Mouse (Mus musculus) G1E (cell line): Measurements from ENCODE around the gene Wdr38. TPM values are rescaled to one million over a fixed set of nuclear protein-coding genes. Genes with fewer than 3 reads are reported as not detected.

Source experiments
- ATAC-seq: 2 replicates; pipeline ENCODE4 v1.8.0; 2016; ENCODE audit warnings: mild to moderate bottlenecking; ENCODE audit not compliant: insufficient number of reproducible peaks, poor library complexity, low FRiP score, severe bottlenecking; ENCODE audit errors: extremely low read depth
- DNase-seq: peaks from one replicate; pipeline ENCODE4 v3.0.0; 2012; ENCODE audit warnings: low spot score
- H3K27me3 ChIP-seq: 2 replicates; pipeline ENCODE4 v1.6.1; 2012; ENCODE audit warnings: mild to moderate bottlenecking, low read length, inconsistent platforms; ENCODE audit not compliant: insufficient read depth
- H3K36me3 ChIP-seq: replicated peaks from 2 replicates; pipeline ENCODE3; 2012; ENCODE audit warnings: mild to moderate bottlenecking, inconsistent platforms
- H3K4me1 ChIP-seq: 2 replicates; pipeline ENCODE4 v1.6.1; 2012; ENCODE audit warnings: low read depth, low read length, inconsistent platforms, mixed read lengths; ENCODE audit not compliant: insufficient read depth
- H3K4me3 ChIP-seq: 2 replicates; pipeline ENCODE4 v1.5.1; 2012; ENCODE audit warnings: low read depth, mild to moderate bottlenecking, inconsistent platforms, low read length, moderate library complexity, mixed read lengths
- H3K9me3 ChIP-seq: replicated peaks from 2 replicates; pipeline ENCODE4 v1.6.1; 2012; ENCODE audit warnings: inconsistent platforms
- CTCF ChIP-seq: IDR thresholded peaks from 2 replicates; pipeline ENCODE4 v1.5.1; 2012; ENCODE audit warnings: low read depth, low read length, inconsistent platforms, mixed read lengths
- GATA1 ChIP-seq: IDR thresholded peaks from 2 replicates; pipeline ENCODE4 v1.6.1; 2012; ENCODE audit warnings: borderline replicate concordance, low read length, inconsistent platforms, mixed read lengths
- GATA2 ChIP-seq: IDR thresholded peaks from 2 replicates; pipeline ENCODE4 v1.6.1; 2012; ENCODE audit warnings: low read depth, low read length, inconsistent platforms, borderline replicate concordance
- POLR2AphosphoS5 ChIP-seq: IDR thresholded peaks from 2 replicates; pipeline ENCODE4 v1.6.1; 2012; ENCODE audit warnings: low read depth, low read length, inconsistent platforms; ENCODE audit not compliant: insufficient replicate concordance
- TAL1 ChIP-seq: conservative IDR thresholded peaks from 2 replicates; pipeline ENCODE4 v1.6.1; 2012; ENCODE audit warnings: low read depth, low read length, inconsistent platforms, mixed read lengths
- polyA plus RNA-seq: library from polyadenylated mRNA; stranded (reverse); fragments of >175 nt; gene quantifications from 2 replicates; pipeline ENCODE4 v1.2.3, GENCODE M21; 2012
- total RNA-seq, 2 experiments: library from RNA; stranded (forward) in 1 of 2; stranded (reverse) in 1 of 2; fragments of 200-1000 nt in 1 of 2; fragments of >200 nt in 1 of 2; fragmentation: Nextera tagmentation in 1 of 2; gene quantifications; 2 replicates each; pipeline ENCODE4 v1.2.3; 2014 to 2017

The Wdr38 gene
- total and polyA plus RNA-seq, 3 experiments: 0.34 to 1.8 (median 1.6) TPM

DNA sequence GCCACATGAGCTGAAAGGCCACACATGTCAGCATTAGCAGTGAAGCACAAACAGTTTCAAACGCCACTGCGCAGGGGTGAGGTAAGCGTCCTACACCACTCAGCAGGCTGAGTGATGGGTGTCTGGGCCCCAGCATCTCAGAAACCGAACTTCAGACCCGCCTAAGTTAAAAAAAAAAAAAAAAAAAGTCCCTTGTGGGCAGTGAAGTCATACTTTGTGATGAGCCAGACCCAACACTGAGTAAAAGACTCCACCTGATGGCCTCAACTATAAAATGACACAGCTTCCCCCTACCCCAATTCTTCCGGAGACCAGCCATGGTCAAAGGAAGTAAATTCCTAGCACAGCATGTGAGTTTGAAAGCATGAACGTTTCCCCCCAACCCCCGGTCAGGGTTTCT lies 5.8 kb downstream of the Wdr38 start:
- H3K36me3 ChIP-seq: peaks cover 59% of the 10 kb centered on the region
- peaks cover 70% of the 10 kb centered on the region for H3K4me1 ChIP-seq
- H3K9me3 ChIP-seq: no peaks in the 10 kb centered on the region
- no peak for TF ChIP-seq GATA2
- no peak for TF ChIP-seq GATA1
- no peak for TF ChIP-seq TAL1
- TF ChIP-seq POLR2AphosphoS5: no peak
- no peak for TF ChIP-seq CTCF
- H3K27me3 ChIP-seq: no peaks in the 10 kb centered on the region
- peak; percentile 20 for DNase-seq
- no peak for ATAC-seq
- peak overlapping the region; percentile 92 for H3K4me3 ChIP-seq

DNA sequence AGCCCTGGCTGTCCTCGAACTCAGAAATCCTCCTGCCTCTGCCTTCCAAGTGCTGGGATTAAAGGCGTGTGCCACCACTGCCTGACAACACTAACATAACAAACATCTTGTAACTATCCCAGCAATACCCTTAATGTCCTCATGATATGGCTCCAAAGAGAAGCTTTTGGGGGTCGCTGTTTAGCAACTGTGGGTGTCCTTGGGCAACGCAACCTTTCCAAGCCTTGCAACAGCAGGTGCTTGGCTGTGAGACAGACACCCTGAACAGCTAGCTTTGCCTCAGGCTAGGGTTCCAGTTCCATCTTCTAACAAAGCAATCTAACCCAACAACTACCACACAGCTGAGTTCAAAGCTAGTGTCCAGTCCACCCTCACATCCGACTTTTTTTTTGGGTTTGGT lies 6.2 kb downstream of the Wdr38 start:
- Histone ChIP-seq H3K36me3 (peaks cover 59% of the 10 kb centered on the region), H3K27me3 (no peaks in the 10 kb centered on the region), H3K4me3 (peak overlapping the region; percentile 92), H3K9me3 (no peaks in the 10 kb centered on the region), H3K4me1 (peaks cover 67% of the 10 kb centered on the region)
- ATAC-seq: no peak
- no peak for TF ChIP-seq GATA1
- no peak for TF ChIP-seq POLR2AphosphoS5
- TF ChIP-seq GATA2: no peak
- TF ChIP-seq TAL1: no peak
- no peak for TF ChIP-seq CTCF
- no peak for DNase-seq

DNA sequence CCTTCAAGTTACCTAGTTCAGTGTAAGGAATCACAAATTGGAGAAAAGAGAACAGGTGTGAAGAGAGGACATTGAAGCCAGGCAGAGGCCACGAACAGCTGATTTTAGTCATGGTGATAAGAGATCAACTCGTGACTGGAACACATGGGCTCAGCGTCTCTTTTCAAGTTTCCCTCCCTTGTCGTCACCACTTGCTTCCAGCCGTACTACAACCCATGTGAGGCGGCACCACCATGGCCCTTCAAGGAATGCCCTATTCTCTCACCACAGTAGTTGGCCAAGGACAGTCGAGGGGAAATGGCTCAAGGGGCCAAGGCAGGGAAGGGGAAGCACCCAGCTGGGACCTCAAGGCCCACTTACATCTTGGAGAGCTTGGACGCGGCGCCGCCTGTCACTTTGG lies 7.1 kb downstream of the Wdr38 start:
- H3K4me3 ChIP-seq: peak overlapping the region; percentile 92

DNA sequence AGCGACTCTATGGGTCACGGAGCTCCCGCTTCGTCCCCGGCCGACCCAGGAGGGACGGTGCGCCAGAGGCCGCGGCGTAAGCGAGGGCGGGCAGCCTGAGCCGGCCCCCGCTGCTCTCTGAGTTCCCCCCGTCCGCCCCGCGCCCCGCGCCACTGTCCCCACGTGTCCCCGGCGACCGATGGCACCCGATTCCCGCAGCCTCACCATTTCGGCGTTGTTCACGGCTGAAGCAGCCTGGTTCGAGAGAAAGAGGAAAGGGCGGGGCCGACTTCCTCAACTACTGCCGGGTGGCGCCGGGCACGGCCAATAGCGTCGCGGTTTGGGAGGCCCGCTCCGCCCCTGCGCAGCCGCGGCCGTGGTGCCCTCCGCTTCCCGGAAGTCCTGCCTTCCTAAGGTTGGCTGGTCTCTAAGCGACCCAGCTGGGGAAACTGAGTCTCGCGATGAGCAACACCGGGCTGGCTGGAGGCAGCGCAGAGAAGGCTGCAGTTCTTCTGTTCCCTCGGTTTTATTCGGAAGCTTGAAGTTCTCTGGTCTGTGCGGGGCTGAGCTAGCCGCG lies 7.7 kb downstream of the Wdr38 start, which contains the start of gene Arpc5l:
TSS of gene Arpc5l (plus strand) at position 469 of the 556 bp plus-strand sequence.
- peak; percentile 97 for DNase-seq
- peak; percentile 70 for ATAC-seq
- TF ChIP-seq TAL1 (no peak), CTCF (no peak), GATA1 (no peak), POLR2AphosphoS5 (no peak), GATA2 (no peak)
- H3K4me1 ChIP-seq: peaks cover 67% of the 10 kb centered on the region
- peaks cover 54% of the 10 kb centered on the region for H3K36me3 ChIP-seq
- H3K27me3 ChIP-seq: no peaks in the 10 kb centered on the region
- no peaks in the 10 kb centered on the region for H3K9me3 ChIP-seq
- peak within 1 kb of the TSS; percentile 92 for H3K4me3 ChIP-seq

More for the DNA sequence above, 7.1 kb downstream of the Wdr38 start:
- ATAC-seq (no peak), DNase-seq (peak; percentile 20)
- TF ChIP-seq TAL1: no peak
- no peak for TF ChIP-seq GATA2
- no peak for TF ChIP-seq GATA1
- no peak for TF ChIP-seq CTCF
- TF ChIP-seq POLR2AphosphoS5: no peak
- Histone ChIP-seq H3K36me3 (peaks cover 55% of the 10 kb centered on the region), H3K9me3 (no peaks in the 10 kb centered on the region), H3K27me3 (no peaks in the 10 kb centered on the region), H3K4me1 (peaks cover 67% of the 10 kb centered on the region)

DNA sequence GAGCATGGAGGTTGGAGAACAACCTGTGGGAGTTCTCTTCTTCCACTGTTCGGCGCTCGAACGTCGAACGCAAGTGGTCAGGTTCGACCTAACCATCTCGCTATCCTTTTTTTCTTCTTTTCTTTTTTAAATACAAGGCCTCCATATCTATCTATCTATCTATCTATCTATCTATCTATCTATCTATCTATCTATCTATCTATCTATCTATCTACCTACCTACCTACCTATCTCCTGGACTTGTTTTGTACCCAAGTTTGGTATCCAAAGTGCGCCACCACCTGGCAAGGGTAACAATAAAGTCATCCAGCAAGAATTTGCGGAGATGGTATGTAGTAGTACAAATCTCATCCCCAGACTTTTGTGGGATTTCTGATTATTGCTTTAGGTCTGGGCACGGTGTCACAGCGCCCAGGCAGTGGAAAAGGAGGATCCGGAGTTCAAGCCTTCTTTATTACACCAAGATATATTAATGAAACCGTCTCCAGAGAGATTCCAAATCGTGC lies 8.4 kb downstream of the Wdr38 start, which contains the start of gene Rpl35:
TSS of gene Rpl35 (minus strand) at position 51 of the 506 bp plus-strand sequence.
- TF ChIP-seq CTCF (no peak), GATA2 (no peak)
- DNase-seq (no peak), ATAC-seq (no peak)
- Histone ChIP-seq H3K36me3 (peaks cover 53% of the 10 kb centered on the region), H3K27me3 (no peaks in the 10 kb centered on the region), H3K9me3 (no peaks in the 10 kb centered on the region), H3K4me3 (peak within 1 kb of the TSS; percentile 92), H3K4me1 (peaks cover 64% of the 10 kb centered on the region)

DNA sequence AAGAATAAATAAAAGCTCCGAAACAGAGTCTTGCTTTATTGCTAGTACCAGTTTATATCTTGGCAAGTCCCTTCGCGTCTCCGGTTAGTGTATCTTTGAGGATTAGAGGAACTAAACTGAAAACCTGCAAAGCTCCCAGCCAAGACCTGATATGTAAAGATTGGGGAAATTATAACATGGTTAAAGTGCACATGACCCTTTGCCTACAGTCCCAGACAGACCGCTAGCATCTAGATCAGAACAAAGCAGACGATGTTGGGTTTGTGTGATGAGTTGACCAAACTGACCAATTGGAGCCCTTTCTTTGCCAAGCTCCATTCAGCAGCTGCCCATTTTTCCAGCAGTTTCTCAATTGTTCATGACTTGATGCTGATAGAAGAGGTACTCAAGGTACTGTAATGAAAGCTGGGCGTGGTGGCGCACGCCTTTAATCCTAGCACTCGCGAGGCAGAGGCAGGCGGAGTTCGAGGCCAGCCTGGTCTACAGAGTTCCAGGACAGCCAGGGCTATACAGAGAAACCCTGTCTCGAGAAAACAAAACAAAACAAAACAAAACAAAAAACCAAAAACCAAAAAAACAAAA lies 9.0 kb downstream of the Wdr38 start:
- no peak for TF ChIP-seq GATA1
- no peak for TF ChIP-seq CTCF
- no peak for TF ChIP-seq TAL1
- TF ChIP-seq POLR2AphosphoS5: no peak
- TF ChIP-seq GATA2: no peak
- peaks cover 63% of the 10 kb centered on the region for H3K4me1 ChIP-seq
- peak overlapping the region; percentile 92 for H3K4me3 ChIP-seq
- H3K9me3 ChIP-seq: no peaks in the 10 kb centered on the region
- H3K27me3 ChIP-seq: no peaks in the 10 kb centered on the region
- no peak for ATAC-seq
- no peak for DNase-seq
- peaks cover 53% of the 10 kb centered on the region for H3K36me3 ChIP-seq

DNA sequence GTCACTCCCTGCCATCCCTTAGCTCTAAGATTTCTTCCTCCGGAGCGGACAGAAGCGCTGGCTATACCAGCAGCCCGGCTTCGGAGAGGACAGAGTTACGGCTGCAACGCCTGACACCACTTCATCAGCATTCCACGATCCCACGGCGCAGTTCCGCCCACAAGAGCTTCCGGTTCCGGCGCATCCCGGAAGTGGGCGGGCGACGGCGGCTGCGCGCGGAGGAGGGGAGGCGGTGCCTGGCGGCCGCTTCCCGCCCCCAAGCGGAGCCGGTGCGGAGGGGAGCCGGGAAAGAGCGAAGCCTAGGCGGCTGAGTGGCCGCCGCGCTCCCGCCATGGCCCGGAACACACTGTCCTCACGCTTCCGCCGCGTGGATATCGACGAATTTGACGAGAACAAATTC lies 10.6 kb downstream of the Wdr38 start:
- ATAC-seq (peak; percentile 62), DNase-seq (peak; percentile 94)
- TF ChIP-seq GATA2: no peak
- no peak for TF ChIP-seq CTCF
- TF ChIP-seq TAL1: no peak
- no peak for TF ChIP-seq POLR2AphosphoS5
- TF ChIP-seq GATA1: no peak
- H3K4me1 ChIP-seq: peaks cover 53% of the 10 kb centered on the region
- peaks cover 53% of the 10 kb centered on the region for H3K36me3 ChIP-seq
- no peaks in the 10 kb centered on the region for H3K9me3 ChIP-seq
- peak overlapping the region; percentile 93 for H3K4me3 ChIP-seq
- no peaks in the 10 kb centered on the region for H3K27me3 ChIP-seq
